Mouse (Mus musculus) left cerebral cortex, adult 9 months (tissue): ENCODE results near the gene Fam155a.

ENCODE experiments used
- DNase-seq, 2 experiments: peaks; one replicate each; pipeline ENCODE4 v3.0.0; 2022; ENCODE audit warnings: low spot score in 2 of 2

Fam155a gene

DNA sequence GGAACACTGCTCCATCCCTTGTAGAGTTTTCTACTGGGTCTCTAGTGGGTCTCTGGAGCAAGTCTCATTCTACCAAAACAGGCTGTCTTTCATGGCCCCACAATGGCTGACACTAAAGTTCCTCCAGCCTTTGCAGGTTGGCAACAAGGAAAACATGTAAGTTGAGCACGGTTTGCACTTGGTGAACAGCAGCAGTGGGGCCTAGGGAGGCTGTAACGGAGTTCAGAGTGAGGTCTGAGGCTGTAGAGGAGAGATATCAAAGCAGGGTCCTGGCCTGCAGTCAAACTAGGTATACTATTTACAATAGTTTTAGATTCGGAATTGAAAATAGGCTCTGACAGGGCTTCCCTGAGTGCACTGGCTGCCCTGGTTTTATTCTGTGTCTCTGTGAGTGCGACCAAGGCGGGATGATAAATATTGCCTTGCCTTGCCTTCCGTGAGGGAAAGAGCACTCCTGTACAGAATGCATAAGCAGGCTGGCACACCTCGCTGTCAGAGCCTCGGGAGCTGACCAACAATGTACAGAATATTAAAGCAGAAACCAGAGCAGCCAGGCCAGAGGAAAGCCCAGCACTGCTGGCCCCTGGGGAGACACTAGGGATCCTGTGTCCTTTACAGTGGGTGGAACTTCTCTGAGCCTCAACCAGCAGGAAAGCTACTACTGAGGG lies 277.3 kb downstream of the Fam155a start:
- DNase-seq: no peak

DNA sequence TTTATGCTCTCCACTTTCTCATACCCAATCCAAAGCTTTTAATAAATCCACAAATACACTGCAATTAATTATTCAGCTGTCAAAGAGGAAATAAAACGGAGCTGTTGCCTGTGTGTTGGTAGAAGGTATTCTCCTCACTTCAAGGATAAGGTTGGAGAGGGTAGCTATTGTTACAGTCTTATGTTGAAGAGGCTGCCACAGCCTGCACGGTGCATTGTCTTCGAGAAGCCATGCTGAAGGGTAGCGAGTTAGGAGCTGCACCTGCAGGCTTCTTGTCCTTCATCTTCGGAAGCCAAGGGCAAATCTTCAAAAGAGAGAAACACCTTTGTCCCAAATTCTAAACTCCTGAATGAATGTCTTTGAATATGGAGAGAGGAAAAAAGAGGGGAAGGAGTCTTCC lies 288.4 kb downstream of the Fam155a start:
- DNase-seq: no peak

DNA sequence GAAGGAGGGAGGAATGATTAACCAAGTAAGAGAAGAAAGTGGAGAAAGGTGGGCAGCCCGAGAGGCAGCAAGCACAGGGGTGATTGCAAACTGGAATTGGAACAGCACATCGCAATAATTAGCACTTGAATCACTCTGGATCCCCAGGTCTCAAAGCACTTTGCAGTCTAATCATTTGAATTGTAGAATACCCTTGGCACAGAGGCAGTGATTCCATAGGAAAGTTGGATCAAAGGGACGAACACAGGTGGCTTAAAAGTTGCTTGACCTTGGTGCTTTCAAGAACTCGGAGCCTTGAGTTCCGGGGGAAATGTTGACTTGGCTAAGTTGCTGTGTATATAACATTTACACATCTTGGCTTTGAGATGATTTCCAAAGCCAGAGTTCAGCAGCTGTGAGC lies 299.7 kb downstream of the Fam155a start:
- DNase-seq: no peak

DNA sequence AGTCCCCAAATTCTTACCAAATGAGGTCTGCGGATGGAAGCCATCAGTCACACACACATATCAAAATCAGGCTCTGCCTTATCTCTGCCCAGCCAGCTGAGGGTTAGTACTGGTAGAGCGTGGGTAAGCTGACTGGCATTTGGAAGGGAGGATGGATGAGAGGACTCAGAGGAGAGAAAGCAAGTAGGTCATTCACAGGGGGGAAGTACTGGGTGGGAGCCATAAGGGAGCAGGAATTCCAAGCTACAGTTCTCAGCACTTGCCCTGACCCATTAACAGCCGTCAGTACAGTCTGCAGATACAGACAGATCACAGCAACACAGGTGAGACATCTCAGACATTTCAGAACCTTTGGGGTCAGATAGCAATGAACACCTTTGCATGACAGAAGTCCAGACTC lies 300.8 kb downstream of the Fam155a start:
- no peak for DNase-seq

DNA sequence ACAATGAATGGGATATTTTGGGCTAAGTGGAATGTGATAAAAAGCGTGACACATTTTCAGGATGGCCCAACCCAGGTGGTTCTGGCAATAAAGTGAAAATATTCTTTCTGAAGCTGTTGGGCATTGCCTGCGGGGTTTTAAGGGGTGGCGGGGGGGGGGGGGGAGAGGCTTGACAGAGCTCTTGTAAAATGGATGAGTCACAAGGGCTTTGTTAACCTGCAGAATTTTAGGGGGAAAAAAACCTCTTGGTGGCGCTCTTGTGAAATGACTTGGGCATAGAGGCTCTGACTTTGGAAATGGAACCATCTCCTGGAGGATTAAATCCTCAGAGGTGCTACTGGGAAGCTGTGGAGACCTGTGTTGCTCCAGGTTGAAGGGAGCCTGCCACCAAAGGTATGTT lies 309.9 kb downstream of the Fam155a start:
- DNase-seq: no peak

DNA sequence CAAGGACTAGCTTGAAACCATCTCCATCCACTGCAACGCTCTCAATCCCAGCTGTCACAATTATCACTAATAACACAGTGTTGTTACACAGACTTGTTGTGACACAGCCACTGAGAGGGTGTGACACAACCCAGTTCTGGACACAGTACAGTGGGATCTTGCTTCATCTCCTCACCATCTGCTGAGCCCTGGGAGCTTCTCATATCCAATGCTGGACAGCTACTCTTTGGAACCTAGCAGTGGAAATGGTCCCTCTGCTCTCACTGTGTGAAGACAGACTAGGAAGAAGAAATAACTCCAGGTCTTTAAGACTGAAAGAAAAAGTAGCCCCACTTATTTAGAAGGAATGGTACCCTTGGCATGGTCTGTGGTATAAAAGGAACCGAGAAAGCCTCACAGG lies 310.3 kb downstream of the Fam155a start:
- DNase-seq: no peak

DNA sequence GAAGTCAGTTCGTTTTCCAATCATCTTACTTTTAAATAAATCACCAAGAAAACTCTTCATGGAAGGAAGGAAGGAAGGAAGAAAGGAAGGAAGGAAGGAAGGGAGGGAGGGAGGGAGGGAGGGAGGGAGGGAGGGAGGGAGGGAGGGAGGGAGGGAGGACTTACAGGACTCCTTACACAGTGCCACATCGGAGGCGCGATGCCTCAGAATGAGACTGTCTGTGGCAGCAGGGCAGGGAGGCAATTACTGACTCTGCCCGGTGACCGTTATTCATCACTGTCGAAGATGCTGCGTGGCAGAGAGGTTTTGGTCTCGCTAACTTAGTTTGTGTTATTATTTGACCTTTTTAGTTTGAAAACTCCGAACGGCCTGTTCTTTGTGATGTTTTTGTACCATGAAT lies 312.3 kb downstream of the Fam155a start:
- no peak for DNase-seq

DNA sequence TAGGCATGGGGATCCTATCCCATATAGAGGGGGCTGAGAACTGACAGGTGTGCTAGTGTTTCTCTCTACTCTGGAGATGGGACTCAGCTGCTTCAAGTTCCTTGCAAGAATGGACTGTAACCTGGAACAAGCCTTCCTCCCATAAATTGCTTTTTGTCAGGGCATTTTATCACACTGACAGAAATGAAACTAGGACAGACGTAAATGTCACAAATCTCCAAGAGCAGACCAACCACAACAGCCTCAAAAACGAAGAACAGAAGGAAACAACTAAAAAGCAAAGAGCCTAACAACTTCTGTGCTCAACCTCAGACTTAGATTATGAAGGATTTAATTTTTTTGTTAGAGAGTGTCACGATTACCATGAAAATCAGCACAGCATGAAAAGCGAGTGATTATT lies 315.8 kb downstream of the Fam155a start:
- DNase-seq: no peak

DNA sequence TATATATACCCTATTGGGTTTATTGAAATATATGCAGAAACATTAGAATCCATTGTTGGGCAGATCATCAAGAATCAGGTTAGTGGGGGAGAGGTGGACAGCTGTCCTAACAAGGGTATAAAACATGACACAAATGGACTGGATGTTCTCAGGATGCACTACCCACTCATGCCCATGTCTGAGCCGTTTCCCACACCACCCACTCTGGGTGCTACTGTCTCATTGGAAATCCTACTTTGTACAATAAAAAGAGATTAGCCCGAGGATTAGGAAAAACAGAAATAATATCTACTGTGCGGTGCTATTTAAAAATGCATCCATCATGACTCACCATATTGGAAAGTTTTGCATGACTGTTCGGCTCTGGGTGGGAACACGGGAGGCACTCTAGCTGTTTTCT lies 317.2 kb downstream of the Fam155a start:
- DNase-seq: no peak

DNA sequence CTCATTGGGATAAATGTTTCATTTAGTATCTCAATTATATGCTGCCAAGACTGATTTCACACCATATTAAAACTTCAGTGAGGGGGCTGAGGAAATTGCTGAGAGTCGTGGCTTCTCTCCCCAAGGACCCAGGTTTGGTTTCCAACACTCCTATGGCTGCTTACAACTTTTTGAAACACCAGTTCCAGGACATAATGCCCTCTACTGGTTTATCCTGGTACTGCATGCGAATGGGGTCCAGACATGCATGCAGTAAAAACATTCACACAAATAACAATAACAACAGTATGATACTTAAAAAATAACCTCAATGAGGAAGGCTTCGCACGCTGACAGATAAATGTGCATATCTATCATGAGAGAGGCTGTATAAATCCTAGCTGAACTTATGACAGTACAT lies 319.4 kb downstream of the Fam155a start:
- DNase-seq: no peak

DNA sequence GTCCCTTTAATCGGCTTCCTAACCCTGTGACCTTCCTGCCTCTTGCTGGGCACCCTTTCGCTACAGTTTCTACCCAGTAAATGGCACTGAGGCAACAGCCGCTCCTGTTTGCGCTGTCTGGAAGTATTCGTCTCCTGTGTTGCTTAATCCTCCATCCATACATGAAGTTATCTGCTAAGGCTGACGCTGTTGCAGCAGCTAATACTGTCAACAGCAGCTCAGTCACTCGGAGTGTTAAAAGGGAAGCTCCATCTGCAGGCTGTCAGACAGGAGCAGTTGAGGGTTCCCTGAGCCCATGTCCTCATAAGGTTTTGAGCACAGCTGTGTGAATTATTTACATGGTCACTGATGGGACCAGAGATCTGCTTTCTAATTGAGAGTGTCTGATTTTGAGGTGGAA lies 322.3 kb downstream of the Fam155a start:
- no peak for DNase-seq

DNA sequence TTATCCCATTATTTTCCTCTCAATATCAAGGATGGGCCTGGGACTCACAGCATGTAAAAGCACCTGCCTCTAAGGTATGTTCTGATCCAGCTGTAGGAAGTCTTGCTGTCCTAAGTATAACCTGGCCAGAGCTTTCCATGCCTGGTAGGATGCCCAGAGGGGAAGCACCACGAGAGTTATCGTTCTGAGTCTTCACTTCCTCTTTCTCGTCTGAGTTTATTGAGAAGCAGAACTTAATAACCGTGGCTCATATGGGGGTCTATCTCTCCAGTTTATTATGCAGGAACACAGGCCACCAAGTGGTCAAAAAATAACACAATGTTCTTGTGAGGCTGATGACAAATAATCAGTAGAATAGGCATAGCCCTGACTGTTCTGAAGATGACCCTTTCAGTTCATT lies 333.1 kb downstream of the Fam155a start:
- no peak for DNase-seq

DNA sequence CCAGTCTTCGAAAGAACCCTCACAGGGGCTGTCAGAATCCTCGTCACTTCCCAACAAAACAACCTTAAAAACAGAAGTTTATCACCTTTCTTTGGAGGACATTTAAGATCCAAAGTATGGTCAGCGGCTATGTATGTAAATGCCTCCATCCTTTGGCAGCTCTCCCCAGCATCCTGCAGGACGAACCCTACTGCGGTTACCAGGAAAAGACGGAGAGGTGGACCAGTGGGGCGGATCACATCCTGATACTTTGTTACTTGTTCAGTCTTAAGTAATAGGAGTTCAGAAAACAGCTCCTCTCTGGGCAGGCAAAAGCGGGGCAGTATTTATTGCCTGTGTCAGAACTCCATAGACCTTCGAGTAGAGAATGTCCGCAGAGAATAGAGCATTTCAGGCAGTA lies 335.5 kb downstream of the Fam155a start:
- DNase-seq: no peak

DNA sequence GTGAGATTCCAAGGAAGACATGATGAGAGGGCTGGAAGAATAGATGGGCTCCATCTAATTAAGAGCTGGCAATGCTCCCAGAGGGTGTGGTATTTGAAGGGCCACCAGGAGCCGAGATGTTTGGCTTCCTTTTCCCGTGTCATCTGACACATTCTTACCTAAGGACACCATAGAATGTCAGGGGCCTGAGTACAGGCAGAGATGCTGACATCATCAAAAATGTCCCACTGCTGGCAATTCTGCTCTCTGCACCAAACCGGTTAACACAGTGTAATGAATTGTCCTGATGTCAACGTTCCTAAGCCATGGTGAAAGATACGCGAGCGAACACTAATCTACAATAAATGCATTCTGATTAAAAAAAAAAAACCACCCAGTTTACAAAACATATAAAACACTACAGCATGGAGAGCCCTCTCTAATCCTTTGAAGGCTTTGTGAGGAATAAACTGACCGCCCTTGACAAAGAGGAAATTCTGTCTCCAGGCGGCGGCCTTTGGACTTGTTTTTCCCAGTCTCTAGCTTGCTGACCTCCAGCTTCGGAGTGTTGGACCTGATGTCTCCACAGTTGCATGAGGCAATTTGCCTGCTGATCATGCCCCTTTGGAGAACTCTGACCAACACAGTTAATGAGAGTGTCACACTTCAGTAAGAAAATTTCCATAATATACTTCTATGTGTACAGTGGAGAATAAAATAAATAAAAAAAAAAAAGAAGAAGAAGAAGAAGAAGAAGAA lies 338.2 kb downstream of the Fam155a start:
- DNase-seq: no peak

DNA sequence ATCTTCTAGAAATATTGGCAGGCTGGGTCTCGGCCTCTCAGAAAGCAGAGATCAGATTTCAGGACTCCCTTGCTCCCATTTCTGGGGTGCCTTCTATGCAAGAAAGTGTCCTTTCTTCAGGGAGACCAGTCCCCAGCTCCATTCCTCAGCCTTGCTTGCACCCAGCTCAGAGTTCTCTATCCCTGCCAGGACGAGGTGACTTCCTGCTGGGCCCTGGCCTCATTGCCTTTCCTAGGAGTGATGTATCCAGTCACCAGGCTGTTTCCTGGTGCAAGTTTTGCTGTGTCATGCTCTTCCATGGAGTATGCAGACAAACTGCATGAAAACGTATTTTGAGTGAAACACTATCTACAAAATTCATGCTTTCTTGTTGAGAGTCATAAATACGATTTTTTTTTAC lies 342.1 kb downstream of the Fam155a start:
- no peak for DNase-seq

DNA sequence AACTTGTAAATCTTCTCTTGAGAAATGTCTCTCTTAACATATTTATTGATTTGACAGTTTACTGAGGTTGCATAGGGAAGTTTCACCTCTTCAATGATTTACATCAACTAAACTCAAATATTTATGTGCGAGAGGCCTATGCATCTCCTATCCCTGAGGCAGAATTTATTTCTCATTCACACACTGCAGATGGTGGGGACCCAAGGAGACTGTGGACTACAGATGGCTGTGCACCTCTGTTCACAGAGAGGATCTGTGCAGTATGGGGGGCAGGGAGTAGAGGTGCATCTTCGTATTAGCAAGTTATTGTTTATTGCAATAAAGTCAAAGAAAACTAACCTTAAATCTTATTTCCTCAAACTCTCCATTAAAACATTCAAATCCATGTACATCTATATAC lies 346.9 kb downstream of the Fam155a start:
- no peak for DNase-seq

DNA sequence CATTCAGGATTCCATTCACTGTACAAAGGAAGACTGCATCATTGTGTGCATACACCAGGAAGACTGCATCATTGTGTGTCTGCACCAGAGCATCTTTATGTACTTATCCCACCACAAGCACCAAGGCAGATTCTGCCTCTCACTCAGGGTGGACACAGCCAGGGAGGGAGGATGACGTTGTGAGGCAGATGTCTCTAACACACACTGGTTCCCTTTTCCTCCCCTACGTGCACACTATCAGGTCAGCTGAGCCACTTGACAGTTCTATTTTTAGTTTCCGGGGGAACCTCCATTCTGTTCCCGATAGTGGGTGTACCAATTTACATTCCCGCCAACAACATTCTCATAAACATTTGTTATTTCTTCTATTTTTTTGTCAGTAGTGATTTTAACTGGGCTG lies 347.4 kb downstream of the Fam155a start:
- DNase-seq: no peak

DNA sequence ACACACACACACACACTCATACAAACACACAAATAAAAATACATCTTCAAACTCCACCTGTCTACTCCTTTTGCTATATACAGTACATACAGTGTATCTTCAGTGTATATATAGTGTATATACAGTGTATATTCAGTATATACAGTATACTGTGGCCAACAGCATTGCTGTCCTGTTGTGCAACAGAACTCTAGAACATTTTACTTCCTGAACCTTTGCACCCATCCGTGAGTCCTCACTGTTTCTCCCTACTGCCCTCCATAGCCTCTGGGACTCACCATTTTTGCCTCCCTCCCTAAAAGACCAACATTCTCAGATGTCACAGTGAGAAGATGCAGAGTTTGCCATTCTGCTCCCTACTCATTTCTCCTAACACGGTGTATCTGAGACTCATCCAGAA lies 347.8 kb downstream of the Fam155a start:
- no peak for DNase-seq

DNA sequence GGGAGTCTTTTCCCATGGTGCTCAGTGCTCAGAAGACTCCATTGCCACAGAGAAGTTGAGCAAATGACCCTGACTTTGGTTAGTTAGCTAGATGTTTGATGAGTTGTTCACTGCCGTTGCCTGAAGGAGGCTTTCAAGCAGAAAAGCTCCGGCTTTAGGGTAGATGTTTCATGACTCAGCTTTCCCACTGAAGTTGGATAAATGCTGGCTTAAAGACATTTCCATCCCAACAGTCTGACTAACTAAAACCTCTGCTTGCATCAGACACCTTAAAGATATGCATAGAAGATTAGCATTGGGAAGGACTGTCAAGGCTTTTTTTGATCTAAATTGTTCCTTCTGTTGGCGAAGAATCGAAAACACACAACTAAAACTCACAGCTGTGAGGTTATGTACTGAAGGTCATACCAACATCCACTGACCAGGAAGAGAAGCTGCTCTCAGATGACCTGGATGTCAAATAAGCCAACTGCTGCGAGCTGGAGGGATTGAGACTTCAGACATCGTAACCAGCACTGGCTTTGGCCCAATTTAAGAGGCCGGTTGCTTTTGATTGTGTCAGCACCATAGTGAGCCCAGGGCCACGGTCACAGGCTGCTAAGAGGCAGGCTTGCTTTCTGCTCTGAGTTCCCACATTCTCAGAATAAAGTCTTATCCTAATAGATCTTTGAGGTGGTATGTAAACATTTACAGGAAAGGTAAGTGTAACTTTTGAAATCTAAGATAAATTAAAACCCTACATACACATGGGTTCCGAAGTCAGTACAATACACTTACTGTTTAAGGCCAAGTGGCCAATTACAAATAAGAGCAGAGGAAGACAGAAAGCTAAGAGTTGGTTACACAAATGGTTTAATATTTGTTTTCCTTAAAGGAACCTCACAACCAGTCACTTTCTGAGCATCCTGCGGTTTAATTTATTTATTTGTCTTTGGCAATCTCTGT lies 351.8 kb downstream of the Fam155a start:
- DNase-seq: no peak

DNA sequence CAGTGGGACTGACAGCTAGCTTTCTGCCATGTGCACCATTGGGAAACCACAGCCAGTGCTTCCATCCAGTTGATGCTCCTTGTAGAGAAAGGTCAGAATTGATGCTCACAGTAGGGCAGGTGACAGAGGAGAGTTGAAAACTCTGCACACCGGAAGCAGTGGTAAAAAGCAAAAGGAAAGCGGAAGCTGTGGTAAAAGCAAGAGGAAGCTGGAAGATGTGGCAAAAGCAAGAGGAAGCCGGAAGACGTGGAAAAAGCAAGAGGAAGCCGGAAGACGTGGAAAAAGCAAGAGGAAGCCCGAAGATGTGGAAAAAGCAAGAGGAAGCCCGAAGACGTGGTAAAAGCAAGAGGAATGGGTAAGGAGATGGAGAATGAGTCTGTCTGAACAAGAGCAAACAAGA lies 354.8 kb downstream of the Fam155a start:
- DNase-seq: no peak

DNA sequence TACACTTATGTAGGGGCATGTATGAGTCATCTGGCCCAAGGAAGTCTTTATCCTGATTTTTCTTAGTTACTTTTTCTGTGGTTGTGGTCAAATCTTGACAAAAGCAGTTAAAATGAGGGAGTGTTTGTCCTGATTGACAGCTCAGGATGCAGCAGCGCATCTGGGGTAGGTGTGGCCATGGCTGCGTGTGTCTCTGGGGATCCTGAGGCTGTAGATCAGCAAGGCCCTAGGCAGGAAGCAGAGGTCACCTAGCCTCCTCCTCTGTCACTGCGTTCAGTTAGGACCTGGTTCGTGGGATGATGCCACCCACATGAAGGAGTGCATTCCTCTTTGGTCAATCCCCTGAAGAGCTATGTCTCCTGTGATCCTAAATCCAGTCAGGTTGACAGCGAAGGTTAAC lies 362.5 kb downstream of the Fam155a start:
- no peak for DNase-seq

DNA sequence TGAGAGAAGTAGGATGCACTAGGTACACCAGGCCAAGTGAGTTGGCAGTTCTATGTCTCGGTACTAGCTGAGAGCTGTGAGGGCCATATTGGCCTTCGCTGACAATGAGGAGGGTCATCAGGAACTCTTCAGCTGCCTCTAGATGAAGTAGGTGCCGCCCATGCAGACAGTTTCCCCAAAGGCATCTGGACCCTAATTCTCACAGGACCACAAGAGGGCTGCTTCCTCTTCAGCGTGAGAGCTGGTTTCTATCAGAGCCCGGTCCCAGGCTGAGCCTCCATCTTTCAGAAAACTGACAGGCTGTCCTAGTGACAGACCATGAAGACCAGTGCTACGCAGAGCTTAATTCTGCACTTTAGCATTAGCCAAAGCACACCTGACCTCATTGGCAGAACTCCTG lies 364.8 kb downstream of the Fam155a start:
- DNase-seq: no peak

DNA sequence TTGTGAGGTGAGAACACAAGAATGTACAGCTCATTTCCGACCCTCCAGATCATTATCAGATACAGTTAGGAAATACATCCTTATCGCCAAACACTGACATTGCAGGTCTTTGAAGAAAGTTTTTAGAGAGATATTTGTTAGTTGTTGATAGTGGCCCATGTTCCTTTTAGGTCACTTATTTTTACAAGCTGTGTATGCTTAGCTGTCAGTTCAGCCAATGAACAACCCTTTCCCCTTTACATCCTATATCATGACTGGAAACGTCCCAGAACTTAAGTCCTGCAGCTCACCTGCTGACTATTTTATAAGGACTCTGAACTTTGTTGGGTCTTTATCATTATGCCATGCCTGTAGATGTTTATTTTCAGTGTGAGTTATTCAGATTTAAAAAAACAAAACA lies 366.3 kb downstream of the Fam155a start:
- no peak for DNase-seq
